Comparison of ENCODE assay signal across 8 mouse cellular contexts in genomic region chr2:30287027-30287373, GRCm38 (mm10). TPM values are rescaled to one million over a fixed set of nuclear protein-coding genes. Genes with fewer than 3 reads are reported as not detected.
A peak's percentile ranks its signal among the peaks of the same experiment; 100 is the strongest.
DNase-seq lines count a peak whose midpoint lies in the region; ATAC-seq and TF ChIP-seq lines count a peak whose summit lies in the region.

No protein-coding gene starts in this region.

- in situ Hi-C loops in ES-E14 (cut with MboI; ENCODE audit: low sequenced_read_pairs in 2 of 2, unreplicated experiment in 2 of 2): no loop called here

- H3K27me3 ChIP-seq in heart, embryonic 14.5 days (ENCODE audit: control insufficient read depth, insufficient read depth, low read length): no peaks in the 10 kb centered on the region
- no peaks in the 10 kb centered on the region for H3K27me3 ChIP-seq in embryonic facial prominence, embryonic 13.5 days
- no peaks in the 10 kb centered on the region for H3K27me3 ChIP-seq in neural tube, embryonic 11.5 days (ENCODE audit: control insufficient read depth, insufficient read depth, low read length)

- 0% methylated on average over 10 of the region's 10 CpGs for WGBS in heart, embryonic 14.5 days
- 1% methylated on average over 10 of the region's 10 CpGs for WGBS in embryonic facial prominence, embryonic 13.5 days
- 1% methylated on average over 10 of the region's 10 CpGs for WGBS in neural tube, embryonic 11.5 days

- no peaks in the 10 kb centered on the region for H3K9me3 ChIP-seq in heart, embryonic 14.5 days (ENCODE audit: control insufficient read depth, low read length)
- H3K9me3 ChIP-seq in ES-E14 (ENCODE audit: control insufficient read depth, insufficient read depth, low read depth, low read length): no peaks in the 10 kb centered on the region
- H3K9me3 ChIP-seq in embryonic facial prominence, embryonic 13.5 days: no peaks in the 10 kb centered on the region
- no peaks in the 10 kb centered on the region for H3K9me3 ChIP-seq in neural tube, embryonic 11.5 days (ENCODE audit: control insufficient read depth, low read length)

- peak overlapping the region; percentile 85 for H3K4me2 ChIP-seq in heart, embryonic 14.5 days (ENCODE audit: low read length)
- peak overlapping the region; percentile 98 for H3K4me2 ChIP-seq in embryonic facial prominence, embryonic 13.5 days
- H3K4me2 ChIP-seq in neural tube, embryonic 11.5 days (ENCODE audit: low read depth): peak overlapping the region; percentile 74

- peak overlapping the region in 1 of 2 experiments; percentile 62; a peak in 1 of 4 replicates for H3K27ac ChIP-seq in heart, embryonic 14.5 days (replicated peaks in 1 of 2; ENCODE audit: control insufficient read depth in 1 of 2, insufficient read depth in 1 of 2, low read depth in 2 of 2, low read length in 2 of 2)
- H3K27ac ChIP-seq in ES-E14 (ENCODE audit: insufficient read depth, low read depth, low read length, poor library complexity, severe bottlenecking): no peak overlapping the region
- peak overlapping the region; percentile 81 for H3K27ac ChIP-seq in embryonic facial prominence, embryonic 13.5 days
- H3K27ac ChIP-seq in neural tube, embryonic 11.5 days (ENCODE audit: low read depth, low read length): no peak overlapping the region

- peak overlapping the region; percentile 82 to 86 for H3K4me3 ChIP-seq in heart, embryonic 14.5 days (ENCODE audit: control insufficient read depth in 1 of 2, insufficient read depth in 1 of 2, low read depth in 1 of 2, low read length in 2 of 2)
- H3K4me3 ChIP-seq in ES-E14 (ENCODE audit: insufficient read depth in 1 of 2, low read depth in 1 of 2, low read length in 2 of 2, poor library complexity in 1 of 2, severe bottlenecking in 1 of 2): peak overlapping the region; percentile 78 to 81
- peak overlapping the region; percentile 89 for H3K4me3 ChIP-seq in embryonic facial prominence, embryonic 13.5 days
- peak overlapping the region; percentile 78 for H3K4me3 ChIP-seq in neural tube, embryonic 11.5 days (ENCODE audit: low read depth, low read length)

- no peak for ATAC-seq in heart, embryonic 14.5 days (ENCODE audit: insufficient number of reproducible peaks, insufficient read depth, low FRiP score, low read depth)
- no peak for ATAC-seq in embryonic facial prominence, embryonic 13.5 days (ENCODE audit: insufficient number of reproducible peaks, insufficient read depth, low FRiP score, low TSS enrichment, low read depth)
- no peak for ATAC-seq in neural tube, embryonic 11.5 days (ENCODE audit: insufficient read depth, low FRiP score, low TSS enrichment)

- peaks cover 10 to 17% of the 10 kb centered on the region in 2 experiments for H3K4me1 ChIP-seq in heart, embryonic 14.5 days (ENCODE audit: control insufficient read depth in 2 of 2, insufficient read depth in 2 of 2, low read length in 2 of 2)
- peaks cover 0 to 6% of the 10 kb centered on the region in 2 experiments; a peak in 1 of 4 replicates for H3K4me1 ChIP-seq in ES-E14 (ENCODE audit: control insufficient read depth in 2 of 2, insufficient read depth in 2 of 2, low read length in 2 of 2, poor library complexity in 1 of 2)
- peaks cover 24% of the 10 kb centered on the region for H3K4me1 ChIP-seq in embryonic facial prominence, embryonic 13.5 days
- peaks cover 14% of the 10 kb centered on the region for H3K4me1 ChIP-seq in neural tube, embryonic 11.5 days (ENCODE audit: control insufficient read depth, insufficient read depth, low read length)

- no peak for DNase-seq in heart, adult 11 months
- no peak for DNase-seq in ES-E14 (ENCODE audit: low read depth, low spot score)
- peak; percentile 29 to 56 for DNase-seq in kidney, postnatal 4 days
- DNase-seq in neural tube, embryonic 11.5 days (ENCODE audit: low spot score): peak; percentile 19
- no peak for DNase-seq in gastrocnemius, postnatal 10 days
- DNase-seq in frontal cortex, postnatal 25 days (ENCODE audit: low spot score in 2 of 2): no peak

- peaks cover 7% of the 10 kb centered on the region for H3K36me3 ChIP-seq in heart, embryonic 14.5 days (ENCODE audit: control insufficient read depth, insufficient read depth, low read length)
- H3K36me3 ChIP-seq in ES-E14 (ENCODE audit: control insufficient read depth, insufficient read depth, low read length, poor library complexity, severe bottlenecking): peaks cover 2% of the 10 kb centered on the region; the same call in 1 of the 2 replicates
- H3K36me3 ChIP-seq in embryonic facial prominence, embryonic 13.5 days: peaks cover 30% of the 10 kb centered on the region
- no peaks in the 10 kb centered on the region for H3K36me3 ChIP-seq in neural tube, embryonic 11.5 days (ENCODE audit: control insufficient read depth, insufficient read depth, low read length)

- H3K9ac ChIP-seq in heart, embryonic 14.5 days (ENCODE audit: low read length): peak overlapping the region; percentile 96
- peak overlapping the region; percentile 96 for H3K9ac ChIP-seq in ES-E14 (ENCODE audit: insufficient read depth, low read depth, low read length, poor library complexity, severe bottlenecking)
- peak overlapping the region; percentile 94 for H3K9ac ChIP-seq in embryonic facial prominence, embryonic 13.5 days
- peak overlapping the region; percentile 68 for H3K9ac ChIP-seq in neural tube, embryonic 11.5 days (ENCODE audit: low read length)

TF ChIP-seq in ES-E14, 5 proteins besides CTCF, POLR2A, EP300 and RAD21:
- no peak for TF ChIP-seq MAFK (IDR thresholded peaks at IDR 0.05; ENCODE audit: insufficient read depth, low read depth, low read length)
- no peak for TF ChIP-seq CHD2 (IDR thresholded peaks at IDR 0.05; ENCODE audit: low read depth, low read length)
- no peak for TF ChIP-seq HCFC1 (IDR thresholded peaks at IDR 0.05; ENCODE audit: borderline replicate concordance, insufficient read depth, low read length)
- TF ChIP-seq ZC3H11A (IDR thresholded peaks at IDR 0.05; ENCODE audit: borderline replicate concordance, low read depth, low read length): no peak
- TF ChIP-seq ZNF384 (IDR thresholded peaks at IDR 0.05; ENCODE audit: low read depth, low read length): no peak

RNA-seq across cellular contexts. Expression of gene Nup188, which starts 0.8 kb away (rescaled TPM):
- polyA plus RNA-seq in heart, embryonic 14.5 days (2014; fragmentation: Nextera tagmentation; extraction: Ambion mirVana): 23.9 and 26.2 TPM in 2 replicates
- total RNA-seq in ES-E14 (2012; rRNA removed): 84.5 and 115 TPM in 2 replicates
- 36.5 and 40.7 TPM in 2 replicates for polyA plus RNA-seq in embryonic facial prominence, embryonic 13.5 days (2015; fragmentation: Nextera tagmentation; extraction: Ambion mirVana)
- polyA plus RNA-seq in neural tube, embryonic 11.5 days (2014; fragmentation: Nextera tagmentation; extraction: Ambion mirVana): 57.3 and 60.0 TPM in 2 replicates
- total RNA-seq in gastrocnemius, postnatal 10 days (2021): 10 to 100 TPM; 15.9 to 18.1 TPM

RNA-seq across cellular contexts. Expression of gene Dolk, which starts 0.9 kb away (rescaled TPM):
- polyA plus RNA-seq in heart, embryonic 14.5 days (2014; fragmentation: Nextera tagmentation; extraction: Ambion mirVana): 33.0 and 33.4 TPM in 2 replicates
- 25.2 and 31.6 TPM in 2 replicates for total RNA-seq in ES-E14 (2012; rRNA removed)
- polyA plus RNA-seq in embryonic facial prominence, embryonic 13.5 days (2015; fragmentation: Nextera tagmentation; extraction: Ambion mirVana): 29.0 and 30.5 TPM in 2 replicates
- polyA plus RNA-seq in neural tube, embryonic 11.5 days (2014; fragmentation: Nextera tagmentation; extraction: Ambion mirVana): 23.9 and 27.9 TPM in 2 replicates
- 10 to 100 TPM; 17.3 to 18.3 TPM for total RNA-seq in gastrocnemius, postnatal 10 days (2021)

RNA-seq across cellular contexts. Expression of gene Gm28038, which starts 6.2 kb away (rescaled TPM):
- polyA plus RNA-seq in heart, embryonic 14.5 days (2014; fragmentation: Nextera tagmentation; extraction: Ambion mirVana): not detected in 2 replicates
- total RNA-seq in ES-E14 (2012; rRNA removed): not detected in 2 replicates
- polyA plus RNA-seq in embryonic facial prominence, embryonic 13.5 days (2015; fragmentation: Nextera tagmentation; extraction: Ambion mirVana): not detected in 2 replicates
- polyA plus RNA-seq in neural tube, embryonic 11.5 days (2014; fragmentation: Nextera tagmentation; extraction: Ambion mirVana): not detected in 2 replicates
- not detected for total RNA-seq in gastrocnemius, postnatal 10 days (2021)

RNA-seq across cellular contexts. Expression of gene Phyhd1, which starts 21.0 kb away (rescaled TPM):
- 10.8 TPM in 2 replicates for polyA plus RNA-seq in heart, embryonic 14.5 days (2014; fragmentation: Nextera tagmentation; extraction: Ambion mirVana)
- 2.7 and 5.5 TPM in 2 replicates for total RNA-seq in ES-E14 (2012; rRNA removed)
- polyA plus RNA-seq in embryonic facial prominence, embryonic 13.5 days (2015; fragmentation: Nextera tagmentation; extraction: Ambion mirVana): 3.7 and 4.7 TPM in 2 replicates
- 2.3 and 2.5 TPM in 2 replicates for polyA plus RNA-seq in neural tube, embryonic 11.5 days (2014; fragmentation: Nextera tagmentation; extraction: Ambion mirVana)
- 10 to 100 TPM; 11.3 to 12.4 TPM for total RNA-seq in gastrocnemius, postnatal 10 days (2021)

RNA-seq across cellular contexts. Expression of gene Gm28035, which starts 46.6 kb away (rescaled TPM):
- polyA plus RNA-seq in heart, embryonic 14.5 days (2014; fragmentation: Nextera tagmentation; extraction: Ambion mirVana): 0.13 and 0.55 TPM in 2 replicates
- 0.76 and 1.4 TPM in 2 replicates for total RNA-seq in ES-E14 (2012; rRNA removed)
- polyA plus RNA-seq in embryonic facial prominence, embryonic 13.5 days (2015; fragmentation: Nextera tagmentation; extraction: Ambion mirVana): 0.06 and 0.11 TPM in 2 replicates
- polyA plus RNA-seq in neural tube, embryonic 11.5 days (2014; fragmentation: Nextera tagmentation; extraction: Ambion mirVana): 0.17 TPM in 1 of 2 replicates, not detected in the other
- total RNA-seq in gastrocnemius, postnatal 10 days (2021): under 1 TPM; 0.42 to 0.86 TPM

Comparison
In these comparisons a context has a peak if more than half of its experiments do, and no peak if none do; other contexts are left out.
1. DNase-seq: peak in kidney, postnatal 4 days (2 of 2) and neural tube, embryonic 11.5 days (single experiment); none in heart, adult 11 months (single experiment), ES-E14 (single experiment), gastrocnemius, postnatal 10 days (single experiment) and frontal cortex, postnatal 25 days (0 of 2).
2. Peak in every context shown above with its lines, with median percentiles within 50 percentile points of each other: H3K4me2 ChIP-seq, H3K4me3 ChIP-seq and H3K9ac ChIP-seq.